Mouse (Mus musculus): Measurements from ENCODE around the gene Iqcf1. TPM values are rescaled to one million over a fixed set of nuclear protein-coding genes. Genes with fewer than 3 reads are reported as not detected.
A peak's percentile ranks its signal among the peaks of the same experiment; 100 is the strongest.

The Iqcf1 gene
- total and polyA plus RNA-seq, 3 experiments, result not detected

GRCm38 (mm10) chr9:106481075-106481474 is 18.7 kb upstream of the Iqcf1 start:
- Histone ChIP-seq H3K4me2 (ENCODE audit: insufficient read depth, low read depth, poor library complexity, severe bottlenecking) (no peak overlapping the region), H3K9me3 (replicated peaks; ENCODE audit: low read length) (no peaks in the 10 kb centered on the region), H3K27ac (ENCODE audit: insufficient read depth, low read depth) (no peak overlapping the region), H3K4me3 (replicated peaks in 1 of 3; ENCODE audit: low read depth in 2 of 3, low read length in 2 of 3, poor library complexity in 1 of 3) (no peak overlapping the region), H3K36me3 (replicated peaks in 1 of 2; ENCODE audit: control insufficient read depth in 1 of 2, insufficient read depth in 1 of 2, low read length in 1 of 2) (peaks cover 59 to 72% of the 10 kb centered on the region in 2 experiments), H3K79me2 (replicated peaks; ENCODE audit: control insufficient read depth, extremely low read depth, insufficient read depth, poor library complexity, severe bottlenecking) (peaks cover 26% of the 10 kb centered on the region), H3K27me3 (replicated peaks) (no peaks in the 10 kb centered on the region), H3K9ac (ENCODE audit: insufficient read depth, low read depth) (no peak overlapping the region), H3K4me1 (ENCODE audit: control insufficient read depth in 1 of 2, insufficient read depth in 2 of 2) (peaks cover 6 to 38% of the 10 kb centered on the region in 2 experiments; a peak in 3 of 4 replicates)
- no peak for TF ChIP-seq MXI1 (IDR thresholded peaks at IDR 0.05; ENCODE audit: low read depth, low read length)
- TF ChIP-seq POLR2A (IDR thresholded peaks at IDR 0.05; ENCODE audit: low read depth, low read length), result no peak
- no peak for TF ChIP-seq IRF4 (IDR thresholded peaks at IDR 0.05; ENCODE audit: low read depth, low read length)
- no peak for TF ChIP-seq MYC (IDR thresholded peaks at IDR 0.05; ENCODE audit: low read depth, low read length)
- TF ChIP-seq EP300 (IDR thresholded peaks at IDR 0.05; ENCODE audit: low read length), result no peak
- TF ChIP-seq PAX5 (IDR thresholded peaks at IDR 0.05; ENCODE audit: low read length), result no peak
- TF ChIP-seq TCF12 (IDR thresholded peaks at IDR 0.05; ENCODE audit: low read depth, low read length), result no peak
- in situ Hi-C loops (cut with MboI; ENCODE audit: low pct_ligation_motif_present, low pct_unique_long_range_greater_than_20kb, low sequenced_read_pairs) (no loop called here), dilution Hi-C loops (cut with MboI; ENCODE audit: extremely low pct_ligation_motif_present, extremely low pct_unique_long_range_greater_than_20kb, low sequenced_read_pairs) (no loop called here)
- DNase-seq (ENCODE audit: extremely low read depth), result peak; percentile 30

- dilution Hi-C loops (cut with MboI; ENCODE audit: extremely low pct_ligation_motif_present, extremely low pct_unique_long_range_greater_than_20kb, low sequenced_read_pairs), result no loop called here
- Histone ChIP-seq H3K27me3 (replicated peaks) (no peaks in the 10 kb centered on the region), H3K79me2 (replicated peaks; ENCODE audit: control insufficient read depth, extremely low read depth, insufficient read depth, poor library complexity, severe bottlenecking) (peaks cover 26% of the 10 kb centered on the region), H3K4me2 (ENCODE audit: insufficient read depth, low read depth, poor library complexity, severe bottlenecking) (no peak overlapping the region), H3K4me3 (replicated peaks in 1 of 3; ENCODE audit: low read depth in 2 of 3, low read length in 2 of 3, poor library complexity in 1 of 3) (no peak overlapping the region), H3K9me3 (replicated peaks; ENCODE audit: low read length) (no peaks in the 10 kb centered on the region), H3K36me3 (replicated peaks in 1 of 2; ENCODE audit: control insufficient read depth in 1 of 2, insufficient read depth in 1 of 2, low read length in 1 of 2) (peaks cover 59 to 77% of the 10 kb centered on the region in 2 experiments), H3K4me1 (ENCODE audit: control insufficient read depth in 1 of 2, insufficient read depth in 2 of 2) (peaks cover 6 to 33% of the 10 kb centered on the region in 2 experiments; a peak in 3 of 4 replicates), H3K27ac (ENCODE audit: insufficient read depth, low read depth) (no peak overlapping the region), H3K9ac (ENCODE audit: insufficient read depth, low read depth) (no peak overlapping the region)
- in situ Hi-C loops (cut with MboI; ENCODE audit: low pct_ligation_motif_present, low pct_unique_long_range_greater_than_20kb, low sequenced_read_pairs), result no loop called here
- TF ChIP-seq ZMIZ1 (IDR thresholded peaks at IDR 0.05; ENCODE audit: low read depth, low read length) (no peak), PAX5 (IDR thresholded peaks at IDR 0.05; ENCODE audit: low read length) (no peak), TCF12 (IDR thresholded peaks at IDR 0.05; ENCODE audit: low read depth, low read length) (no peak), JUND (conservative IDR thresholded peaks at IDR 0.05; ENCODE audit: low read depth, low read length) (no peak), RCOR1 (conservative IDR thresholded peaks at IDR 0.05; ENCODE audit: low read depth, low read length) (no peak), MAFK (IDR thresholded peaks at IDR 0.05; ENCODE audit: insufficient replicate concordance, low read length) (no peak), CTCF (conservative IDR thresholded peaks at IDR 0.05 in 1 of 2, IDR thresholded peaks at IDR 0.05 in 1 of 2; ENCODE audit: low read depth in 2 of 2, low read length in 2 of 2) (no peak), MYC (IDR thresholded peaks at IDR 0.05; ENCODE audit: low read depth, low read length) (no peak), ZKSCAN1 (IDR thresholded peaks at IDR 0.05; ENCODE audit: borderline replicate concordance, low read depth, low read length) (no peak), POLR2A (IDR thresholded peaks at IDR 0.05; ENCODE audit: low read depth, low read length) (no peak), SMC3 (IDR thresholded peaks at IDR 0.05; ENCODE audit: low read depth, low read length) (no peak), MXI1 (IDR thresholded peaks at IDR 0.05; ENCODE audit: low read depth, low read length) (no peak), CHD2 (IDR thresholded peaks at IDR 0.05; ENCODE audit: low read length) (no peak), USF1 (IDR thresholded peaks at IDR 0.05; ENCODE audit: low read depth, low read length) (no peak), NELFE (IDR thresholded peaks at IDR 0.05; ENCODE audit: low read depth, low read length) (no peak), KAT2A (IDR thresholded peaks at IDR 0.05; ENCODE audit: insufficient replicate concordance, low read length) (no peak), MAX (IDR thresholded peaks at IDR 0.05; ENCODE audit: low read length) (no peak), JUN (IDR thresholded peaks at IDR 0.05; ENCODE audit: insufficient read depth, low read depth, low read length) (no peak), MAZ (IDR thresholded peaks at IDR 0.05; ENCODE audit: low read depth, low read length) (no peak), NRF1 (IDR thresholded peaks at IDR 0.05; ENCODE audit: low read depth, low read length) (no peak)
- no peak for DNase-seq (ENCODE audit: extremely low read depth)
Observed at GRCm38 (mm10) chr9:106481676-106482075, 18.1 kb upstream of the Iqcf1 start.
